Comparison of ENCODE assay signal across 20 mouse cellular contexts in genomic region chrX:99152141-99152540, GRCm38 (mm10). TPM values are rescaled to one million over a fixed set of nuclear protein-coding genes. Genes with fewer than 3 reads are reported as not detected.
DNase-seq lines count a peak whose midpoint lies in the region; ATAC-seq and TF ChIP-seq lines count a peak whose summit lies in the region.
"Had no signal": no experiment of that assay in that cellular context is flagged by ENCODE, and none has a peak within 500 bp of the region (broad histone marks: within the 10 kb centered on the region; RNA-seq: fewer than 3 reads in every experiment).

No protein-coding gene starts in this region.

- DNase-seq in hindbrain, postnatal 0 days (ENCODE audit: low spot score): no peak
- DNase-seq in brain, embryonic 14.5 days (ENCODE audit: low read depth): peak; percentile 63
- DNase-seq in forebrain, embryonic 11.5 days (ENCODE audit: low spot score): no peak
- no peak for DNase-seq in right cerebral cortex, postnatal 36 days (ENCODE audit: low spot score in 2 of 2)
- DNase-seq: adrenal gland, adult 2 months; B cell, adult 2 months; cerebellum, adult 9-10 months; gastrocnemius, postnatal 36 days; kidney, adult 11 months; kidney, postnatal 4 days; liver, embryonic 13.5 days; lung, adult 2 months; thymus, adult 2 months; thymus, postnatal 4 days had no signal

- TF ChIP-seq CTCF in hindbrain, postnatal 0 days (IDR thresholded peaks at IDR 0.05; ENCODE audit: low read depth): no peak
- no peak for TF ChIP-seq CTCF in brain, embryonic 14.5 days (IDR thresholded peaks at IDR 0.05; ENCODE audit: borderline replicate concordance, extremely low read depth, insufficient read depth, insufficient read length)

- H3K9ac ChIP-seq in hindbrain, embryonic 12.5 days: no peak overlapping the region
- no peak overlapping the region for H3K9ac ChIP-seq in hindbrain, postnatal 0 days (replicated peaks; ENCODE audit: low read length)
- no peak overlapping the region for H3K9ac ChIP-seq in forebrain, embryonic 11.5 days (ENCODE audit: low read length)
- H3K9ac ChIP-seq in hindbrain, embryonic 13.5 days: no peak overlapping the region
- H3K9ac ChIP-seq in kidney, embryonic 15.5 days: no peak overlapping the region
- H3K9ac ChIP-seq: liver, embryonic 13.5 days had no signal

- WGBS in hindbrain, embryonic 12.5 days: 30% methylated on average over 3 of the region's 3 CpGs
- WGBS in hindbrain, postnatal 0 days: 35% methylated on average over 3 of the region's 3 CpGs
- WGBS in forebrain, embryonic 11.5 days: 30% methylated on average over 3 of the region's 3 CpGs
- WGBS in hindbrain, embryonic 13.5 days: 14% methylated on average over 3 of the region's 3 CpGs
- 33% methylated on average over 3 of the region's 3 CpGs for WGBS in kidney, embryonic 15.5 days

- peaks cover 38% of the 10 kb centered on the region; the same call in 1 of the 2 replicates for H3K27me3 ChIP-seq in hindbrain, embryonic 12.5 days
- H3K27me3 ChIP-seq in hindbrain, postnatal 0 days (ENCODE audit: insufficient read depth, low read length): no peaks in the 10 kb centered on the region
- peaks cover 8% of the 10 kb centered on the region; the same call in 1 of the 2 replicates for H3K27me3 ChIP-seq in forebrain, embryonic 11.5 days (ENCODE audit: control insufficient read depth, insufficient read depth, low read length)
- peaks cover 15% of the 10 kb centered on the region; the same call in 1 of the 2 replicates for H3K27me3 ChIP-seq in hindbrain, embryonic 13.5 days
- peaks cover 27% of the 10 kb centered on the region for H3K27me3 ChIP-seq in kidney, embryonic 15.5 days
- H3K27me3 ChIP-seq: CH12.LX had no signal

- peaks cover 13% of the 10 kb centered on the region for H3K36me3 ChIP-seq in hindbrain, embryonic 12.5 days
- H3K36me3 ChIP-seq in hindbrain, postnatal 0 days (ENCODE audit: insufficient read depth, low read length): no peaks in the 10 kb centered on the region
- no peaks in the 10 kb centered on the region for H3K36me3 ChIP-seq in forebrain, embryonic 11.5 days (ENCODE audit: control insufficient read depth, insufficient read depth, low read length)
- peaks cover 11% of the 10 kb centered on the region for H3K36me3 ChIP-seq in hindbrain, embryonic 13.5 days
- peaks cover 23% of the 10 kb centered on the region for H3K36me3 ChIP-seq in kidney, embryonic 15.5 days
- H3K36me3 ChIP-seq: G1E; liver, embryonic 13.5 days had no signal

- H3K4me1 ChIP-seq in hindbrain, embryonic 12.5 days: peaks cover 38% of the 10 kb centered on the region
- no peaks in the 10 kb centered on the region for H3K4me1 ChIP-seq in hindbrain, postnatal 0 days (ENCODE audit: insufficient read depth, low read length)
- peaks cover 18% of the 10 kb centered on the region for H3K4me1 ChIP-seq in forebrain, embryonic 11.5 days (replicated peaks; ENCODE audit: control insufficient read depth, insufficient read depth, low read length)
- H3K4me1 ChIP-seq in hindbrain, embryonic 13.5 days (replicated peaks): peaks cover 34% of the 10 kb centered on the region
- peaks cover 46% of the 10 kb centered on the region for H3K4me1 ChIP-seq in kidney, embryonic 15.5 days

- H3K4me3 ChIP-seq in hindbrain, embryonic 12.5 days: no peak overlapping the region
- no peak overlapping the region for H3K4me3 ChIP-seq in hindbrain, postnatal 0 days (ENCODE audit: low read length)
- H3K4me3 ChIP-seq in forebrain, embryonic 11.5 days (ENCODE audit: low read depth, low read length): no peak overlapping the region
- no peak overlapping the region for H3K4me3 ChIP-seq in hindbrain, embryonic 13.5 days
- no peak overlapping the region for H3K4me3 ChIP-seq in kidney, embryonic 15.5 days (replicated peaks)
- H3K4me3 ChIP-seq: liver, embryonic 13.5 days had no signal

- TF ChIP-seq POLR2A in brain, embryonic 14.5 days (IDR thresholded peaks at IDR 0.05; ENCODE audit: borderline replicate concordance, extremely low read depth, insufficient read depth, insufficient read length, poor library complexity, severe bottlenecking): no peak

- H3K9me3 ChIP-seq in hindbrain, embryonic 12.5 days (replicated peaks): no peaks in the 10 kb centered on the region
- H3K9me3 ChIP-seq in hindbrain, postnatal 0 days (ENCODE audit: low read length): no peaks in the 10 kb centered on the region
- no peaks in the 10 kb centered on the region for H3K9me3 ChIP-seq in forebrain, embryonic 11.5 days (ENCODE audit: control insufficient read depth, low read length)
- no peaks in the 10 kb centered on the region for H3K9me3 ChIP-seq in hindbrain, embryonic 13.5 days
- H3K9me3 ChIP-seq in kidney, embryonic 15.5 days (replicated peaks): no peaks in the 10 kb centered on the region
- H3K9me3 ChIP-seq: G1E; liver, embryonic 13.5 days had no signal

- 0 out of 2 replicates have a peak, but pooled peaks have one; percentile 23 for ATAC-seq in hindbrain, embryonic 12.5 days (ENCODE audit: low FRiP score)
- ATAC-seq in hindbrain, postnatal 0 days: no peak
- no peak; the same call in 1 of the 2 replicates for ATAC-seq in forebrain, embryonic 11.5 days (replicated peaks; ENCODE audit: low FRiP score)
- no peak for ATAC-seq in hindbrain, embryonic 13.5 days (ENCODE audit: low FRiP score)
- ATAC-seq in kidney, embryonic 15.5 days (replicated peaks; ENCODE audit: low FRiP score): no peak

- peak overlapping the region; percentile 71 for H3K27ac ChIP-seq in hindbrain, embryonic 12.5 days
- no peak overlapping the region for H3K27ac ChIP-seq in hindbrain, postnatal 0 days
- peak overlapping the region; percentile 59 for H3K27ac ChIP-seq in forebrain, embryonic 11.5 days (ENCODE audit: low read depth, low read length)
- peak overlapping the region; percentile 48; the same call in 1 of the 2 replicates for H3K27ac ChIP-seq in hindbrain, embryonic 13.5 days
- H3K27ac ChIP-seq in kidney, embryonic 15.5 days: no peak overlapping the region
- H3K27ac ChIP-seq: liver, embryonic 13.5 days; stomach, postnatal 0 days had no signal

- no peak overlapping the region for H3K4me2 ChIP-seq in hindbrain, embryonic 12.5 days (replicated peaks)
- no peak overlapping the region for H3K4me2 ChIP-seq in hindbrain, postnatal 0 days (ENCODE audit: low read depth, low read length)
- no peak overlapping the region for H3K4me2 ChIP-seq in forebrain, embryonic 11.5 days (ENCODE audit: low read depth, low read length, severe bottlenecking)
- H3K4me2 ChIP-seq in hindbrain, embryonic 13.5 days: no peak overlapping the region
- H3K4me2 ChIP-seq in kidney, embryonic 15.5 days: no peak overlapping the region
- H3K4me2 ChIP-seq: liver, embryonic 13.5 days had no signal

RNA-seq across cellular contexts. Expression of gene Efnb1, which starts 16.2 kb away (rescaled TPM):
- polyA plus RNA-seq in hindbrain, embryonic 12.5 days (2016; fragmentation: Nextera tagmentation; extraction: Ambion mirVana): 72.2 and 78.8 TPM in 2 replicates
- 29.4 and 30.1 TPM in 2 replicates for total RNA-seq in hindbrain, postnatal 0 days (2014; rRNA removed)
- polyA plus RNA-seq in hindbrain, postnatal 0 days (2015; fragmentation: Nextera tagmentation; extraction: Ambion mirVana): 15.1 and 15.3 TPM in 2 replicates
- 53.3 and 75.7 TPM in 2 replicates for polyA plus RNA-seq in brain, embryonic 14.5 days (2012; rRNA removed)
- polyA plus RNA-seq in forebrain, embryonic 11.5 days (2014; fragmentation: Nextera tagmentation; extraction: Ambion mirVana): 115 and 116 TPM in 2 replicates
- 26.6 and 33.0 TPM in 2 replicates for polyA plus RNA-seq in hindbrain, embryonic 13.5 days (2015; fragmentation: Nextera tagmentation; extraction: Ambion mirVana)
- 62.1 and 69.5 TPM in 2 replicates for polyA plus RNA-seq in kidney, embryonic 15.5 days (2015; fragmentation: Nextera tagmentation; extraction: Ambion mirVana)
- total RNA-seq: G1E had no signal
- polyA plus RNA-seq: G1E had no signal

Comparison
In these comparisons a context has a peak if more than half of its experiments do, and no peak if none do; other contexts are left out.
1. H3K27ac ChIP-seq: peak in hindbrain, embryonic 12.5 days (single experiment), forebrain, embryonic 11.5 days (single experiment) and hindbrain, embryonic 13.5 days (single experiment); none in hindbrain, postnatal 0 days (single experiment) and kidney, embryonic 15.5 days (single experiment).